Mouse (Mus musculus): ENCODE measurements at regions not wholly inside any gene's neighbourhood (a gene's known extent, or its start where the extent isn't known, plus 50 kb on each side); places are given as distances from the start of the nearest gene placed in this dataset.

DNA sequence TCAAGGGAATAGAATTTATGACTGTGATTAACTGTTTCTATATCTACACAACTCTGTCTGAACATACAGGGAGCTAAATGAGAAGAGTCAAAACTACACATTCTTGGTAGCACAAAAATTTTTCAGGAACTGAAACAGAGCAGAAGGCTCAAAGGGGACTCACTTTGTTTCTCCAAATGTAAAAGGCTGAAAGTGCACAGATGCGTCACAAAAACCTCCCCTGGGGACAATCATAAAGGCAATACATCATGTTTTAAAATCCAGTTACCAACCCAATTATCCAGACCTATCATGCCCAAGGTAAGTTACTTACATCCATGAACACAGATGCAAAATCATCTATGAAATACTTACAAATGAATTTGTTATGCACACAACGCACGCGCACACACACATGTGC lies 155.0 kb upstream of the Fndc3a start:
- DNase-seq (ENCODE audit: low spot score) (no peak), ATAC-seq (ENCODE audit: insufficient read depth, low FRiP score, low TSS enrichment) (no peak)
- Histone ChIP-seq H3K36me3 (ENCODE audit: control insufficient read depth, insufficient read depth, low read length) (no peaks in the 10 kb centered on the region), H3K4me1 (ENCODE audit: control insufficient read depth, insufficient read depth, low read length) (no peaks in the 10 kb centered on the region), H3K27ac (ENCODE audit: low read depth, low read length) (no peak overlapping the region), H3K4me3 (ENCODE audit: low read depth, low read length) (no peak overlapping the region), H3K9me3 (ENCODE audit: control insufficient read depth, low read length) (no peaks in the 10 kb centered on the region), H3K4me2 (ENCODE audit: low read depth) (no peak overlapping the region), H3K9ac (ENCODE audit: low read length) (no peak overlapping the region), H3K27me3 (ENCODE audit: control insufficient read depth, insufficient read depth, low read length) (no peaks in the 10 kb centered on the region)
- 89% methylated on average over 4 of the region's 4 CpGs for WGBS

DNA sequence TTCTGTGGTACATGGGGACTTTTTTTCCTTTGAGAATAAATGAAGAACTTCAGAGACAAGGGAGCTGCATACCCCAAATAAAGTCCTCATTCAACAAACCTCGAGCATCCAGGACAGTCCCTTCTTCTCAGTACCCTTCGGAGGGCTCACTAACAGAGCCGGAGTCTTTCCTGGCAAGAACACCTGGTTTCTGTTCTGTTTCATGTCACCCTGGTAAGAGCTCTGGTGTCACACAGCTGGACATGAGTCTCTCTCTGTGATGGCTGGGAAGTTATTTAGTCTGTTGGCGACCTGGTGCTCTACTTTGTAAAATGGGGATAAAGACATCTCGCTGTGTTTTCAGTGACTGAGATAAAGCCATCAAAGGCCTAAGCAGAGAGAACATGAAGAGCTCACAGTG lies 154.3 kb upstream of the Fndc3a start:
- no peak overlapping the region for H3K4me3 ChIP-seq (ENCODE audit: low read depth, low read length)
- no peaks in the 10 kb centered on the region for H3K4me1 ChIP-seq (ENCODE audit: control insufficient read depth, insufficient read depth, low read length)
- H3K27ac ChIP-seq (ENCODE audit: low read depth, low read length), result no peak overlapping the region
- no peaks in the 10 kb centered on the region for H3K9me3 ChIP-seq (ENCODE audit: control insufficient read depth, low read length)
- no peak overlapping the region for H3K9ac ChIP-seq (ENCODE audit: low read length)
- H3K27me3 ChIP-seq (ENCODE audit: control insufficient read depth, insufficient read depth, low read length), result no peaks in the 10 kb centered on the region
- DNase-seq (ENCODE audit: low spot score) (no peak), ATAC-seq (ENCODE audit: insufficient read depth, low FRiP score, low TSS enrichment) (no peak)
- no peaks in the 10 kb centered on the region for H3K36me3 ChIP-seq (ENCODE audit: control insufficient read depth, insufficient read depth, low read length)
- H3K4me2 ChIP-seq (ENCODE audit: low read depth), result no peak overlapping the region
- WGBS, result 84% methylated on average over 5 of the region's 5 CpGs

DNA sequence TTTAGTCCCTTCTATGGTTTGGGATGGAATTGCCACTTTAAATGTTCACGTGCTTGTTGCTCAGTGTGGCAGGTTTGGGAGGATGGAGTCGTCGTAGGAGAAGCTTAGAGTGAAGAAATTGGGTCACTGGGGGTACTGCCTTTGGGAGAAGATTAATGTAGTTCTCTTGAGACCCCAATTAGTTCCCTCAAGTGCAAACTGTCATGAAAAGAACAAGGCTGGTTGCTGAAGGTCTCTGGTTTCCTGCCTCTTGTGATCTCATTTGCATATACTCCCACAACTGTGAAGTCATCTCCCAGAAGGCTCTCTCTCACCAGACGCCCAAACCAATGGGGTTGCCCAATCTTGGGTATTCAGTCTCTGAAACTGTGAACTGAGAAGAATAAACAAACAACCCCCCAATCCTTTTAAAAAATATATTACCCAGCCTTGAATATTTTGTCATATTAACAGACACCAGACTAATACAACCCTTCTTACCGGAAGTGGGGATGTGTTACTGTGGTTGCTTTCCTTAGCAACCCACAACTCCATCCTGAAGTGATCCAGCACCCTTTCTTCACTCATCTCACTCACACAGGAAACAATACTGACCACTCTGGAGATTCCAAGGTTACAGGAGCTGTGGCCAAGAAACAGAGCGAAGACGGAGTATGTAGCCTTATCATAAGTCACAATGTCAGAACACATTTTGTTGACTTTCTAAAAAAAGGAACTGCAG lies 153.2 kb upstream of the Fndc3a start:
- ATAC-seq (ENCODE audit: insufficient read depth, low FRiP score, low TSS enrichment), result no peak
- H3K9ac ChIP-seq (ENCODE audit: low read length), result no peak overlapping the region
- H3K36me3 ChIP-seq (ENCODE audit: control insufficient read depth, insufficient read depth, low read length), result no peaks in the 10 kb centered on the region

DNA sequence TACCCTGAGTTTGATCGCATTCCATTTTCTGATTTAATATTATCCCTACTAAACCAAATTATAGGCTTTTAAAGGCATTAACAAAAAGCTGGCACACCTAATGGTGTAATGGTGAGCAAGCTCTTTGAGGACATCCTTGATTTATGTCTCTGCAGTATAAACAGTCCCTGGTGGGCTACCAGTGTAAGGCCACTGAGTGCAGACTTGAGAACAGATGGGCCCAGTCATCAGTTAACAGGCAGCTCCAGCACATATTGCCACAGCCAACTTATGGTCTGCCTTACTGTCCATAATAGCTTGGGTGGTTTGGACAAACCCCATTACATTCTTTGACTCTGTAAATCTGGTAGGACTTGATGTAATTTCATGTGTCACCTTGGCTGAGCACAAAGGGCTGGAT lies 144.4 kb upstream of the Fndc3a start:
- no peaks in the 10 kb centered on the region for H3K27me3 ChIP-seq (ENCODE audit: control insufficient read depth, insufficient read depth, low read length)
- no peak overlapping the region for H3K9ac ChIP-seq (ENCODE audit: low read length)
- no peaks in the 10 kb centered on the region for H3K36me3 ChIP-seq (ENCODE audit: control insufficient read depth, insufficient read depth, low read length)
- H3K4me1 ChIP-seq (ENCODE audit: control insufficient read depth, insufficient read depth, low read length), result no peaks in the 10 kb centered on the region
- no peak overlapping the region for H3K27ac ChIP-seq (ENCODE audit: low read depth, low read length)
- ATAC-seq (ENCODE audit: insufficient read depth, low FRiP score, low TSS enrichment) (no peak; the same call in 1 of the 2 replicates), DNase-seq (ENCODE audit: low spot score) (no peak)
- no peak overlapping the region for H3K4me3 ChIP-seq (ENCODE audit: low read depth, low read length)
- no peak overlapping the region for H3K4me2 ChIP-seq (ENCODE audit: low read depth)
- H3K9me3 ChIP-seq (ENCODE audit: control insufficient read depth, low read length), result no peaks in the 10 kb centered on the region
- 87% methylated on average over 1 of the region's 1 CpGs for WGBS

More for the DNA sequence above, 153.2 kb upstream of the Fndc3a start:
- Histone ChIP-seq H3K27me3 (ENCODE audit: control insufficient read depth, insufficient read depth, low read length) (no peaks in the 10 kb centered on the region), H3K9me3 (ENCODE audit: control insufficient read depth, low read length) (no peaks in the 10 kb centered on the region), H3K27ac (ENCODE audit: low read depth, low read length) (no peak overlapping the region), H3K4me3 (ENCODE audit: low read depth, low read length) (no peak overlapping the region), H3K4me2 (ENCODE audit: low read depth) (no peak overlapping the region), H3K4me1 (ENCODE audit: control insufficient read depth, insufficient read depth, low read length) (no peaks in the 10 kb centered on the region)
- no peak for DNase-seq (ENCODE audit: low spot score)
- WGBS, result 84% methylated on average over 7 of the region's 7 CpGs

DNA sequence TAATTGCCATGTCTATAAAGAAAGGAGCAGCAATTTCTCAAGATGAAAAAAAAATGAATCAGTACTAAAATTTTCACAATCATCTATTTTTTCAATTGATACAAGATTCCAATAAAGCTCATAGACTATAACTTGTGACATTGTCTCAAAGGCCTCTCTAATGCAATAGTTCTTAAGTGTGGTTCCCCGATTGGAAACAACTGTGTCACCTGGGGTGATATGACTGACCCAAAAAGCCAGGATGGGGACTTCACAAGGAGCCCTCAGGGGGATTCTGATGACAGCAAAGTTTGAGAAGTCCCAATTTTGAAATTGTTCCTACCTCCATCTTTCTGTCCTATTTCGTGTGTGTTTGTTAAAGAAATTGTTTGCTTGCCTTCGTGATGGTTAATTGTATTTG lies 143.3 kb upstream of the Fndc3a start:
- Histone ChIP-seq H3K36me3 (ENCODE audit: control insufficient read depth, insufficient read depth, low read length) (no peaks in the 10 kb centered on the region), H3K4me1 (ENCODE audit: control insufficient read depth, insufficient read depth, low read length) (no peaks in the 10 kb centered on the region), H3K27ac (ENCODE audit: low read depth, low read length) (no peak overlapping the region), H3K4me2 (ENCODE audit: low read depth) (no peak overlapping the region), H3K4me3 (ENCODE audit: low read depth, low read length) (no peak overlapping the region), H3K27me3 (ENCODE audit: control insufficient read depth, insufficient read depth, low read length) (no peaks in the 10 kb centered on the region), H3K9me3 (ENCODE audit: control insufficient read depth, low read length) (no peaks in the 10 kb centered on the region), H3K9ac (ENCODE audit: low read length) (no peak overlapping the region)
- 87% methylated on average over 3 of the region's 3 CpGs for WGBS
- DNase-seq (ENCODE audit: low spot score), result no peak
- ATAC-seq (ENCODE audit: insufficient read depth, low FRiP score, low TSS enrichment), result no peak

DNA sequence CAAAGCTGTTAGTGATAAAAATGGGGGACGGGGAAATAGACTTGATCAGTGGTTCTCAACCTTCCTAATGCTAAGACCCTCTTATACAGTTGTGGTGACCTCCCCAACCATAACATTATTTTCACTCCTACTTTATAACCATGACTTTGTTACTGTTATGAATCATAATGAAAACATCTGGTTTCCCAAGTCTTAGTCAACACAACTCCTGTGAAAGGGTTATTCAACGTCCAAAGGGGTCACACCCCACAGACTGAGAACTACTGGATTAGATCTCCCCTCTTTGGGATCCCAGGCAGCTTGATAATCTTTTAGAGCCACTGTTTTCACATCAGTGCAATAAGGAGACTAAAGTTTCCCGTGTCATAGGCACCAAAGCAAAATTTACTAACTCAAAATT lies 141.1 kb upstream of the Fndc3a start:
- WGBS, result 84% methylated on average over 3 of the region's 3 CpGs
- no peaks in the 10 kb centered on the region for H3K9me3 ChIP-seq (ENCODE audit: control insufficient read depth, low read length)

DNA sequence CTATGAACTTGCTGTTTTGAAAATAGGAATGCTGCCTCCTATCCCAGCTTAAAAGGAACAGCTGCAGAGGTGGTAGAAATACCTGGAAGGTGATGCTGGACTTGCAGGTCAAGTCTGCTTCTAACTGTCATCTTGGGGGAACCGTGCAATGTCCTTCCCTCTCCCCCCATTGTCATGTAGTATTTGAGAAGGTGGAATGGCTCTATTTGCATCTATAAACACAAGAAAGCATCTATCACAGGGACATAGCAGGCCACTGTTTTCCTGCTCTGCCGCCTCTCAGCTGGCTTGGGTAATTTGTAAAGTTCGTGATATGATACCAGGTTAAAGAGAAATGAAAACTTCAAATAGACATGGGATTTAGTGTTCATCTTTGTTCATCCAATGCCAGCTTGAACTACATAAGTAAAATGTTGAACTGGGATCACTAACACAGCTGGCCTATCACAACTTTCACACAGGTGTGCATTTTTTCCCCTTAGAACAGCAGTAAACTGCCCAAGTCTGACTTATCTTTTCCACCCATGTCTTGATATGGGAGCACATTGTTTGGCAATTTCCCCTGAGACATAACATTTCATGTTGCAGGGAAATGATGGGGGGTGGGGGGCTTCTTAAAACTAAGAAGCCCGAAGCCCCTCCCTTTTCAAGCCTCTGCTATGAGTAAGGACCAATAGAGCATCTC lies 138.6 kb upstream of the Fndc3a start:
- no peaks in the 10 kb centered on the region for H3K36me3 ChIP-seq (ENCODE audit: control insufficient read depth, insufficient read depth, low read length)
- 80% methylated on average over 4 of the region's 4 CpGs for WGBS
- no peak overlapping the region for H3K9ac ChIP-seq (ENCODE audit: low read length)

More for the DNA sequence above, 141.1 kb upstream of the Fndc3a start:
- no peak overlapping the region for H3K27ac ChIP-seq (ENCODE audit: low read depth, low read length)
- H3K27me3 ChIP-seq (ENCODE audit: control insufficient read depth, insufficient read depth, low read length), result no peaks in the 10 kb centered on the region
- H3K4me3 ChIP-seq (ENCODE audit: low read depth, low read length), result no peak overlapping the region
- H3K4me1 ChIP-seq (ENCODE audit: control insufficient read depth, insufficient read depth, low read length), result no peaks in the 10 kb centered on the region
- H3K4me2 ChIP-seq (ENCODE audit: low read depth), result no peak overlapping the region
- no peak for ATAC-seq (ENCODE audit: insufficient read depth, low FRiP score, low TSS enrichment)
- H3K36me3 ChIP-seq (ENCODE audit: control insufficient read depth, insufficient read depth, low read length), result no peaks in the 10 kb centered on the region
- DNase-seq (ENCODE audit: low spot score), result no peak
- H3K9ac ChIP-seq (ENCODE audit: low read length), result no peak overlapping the region

DNA sequence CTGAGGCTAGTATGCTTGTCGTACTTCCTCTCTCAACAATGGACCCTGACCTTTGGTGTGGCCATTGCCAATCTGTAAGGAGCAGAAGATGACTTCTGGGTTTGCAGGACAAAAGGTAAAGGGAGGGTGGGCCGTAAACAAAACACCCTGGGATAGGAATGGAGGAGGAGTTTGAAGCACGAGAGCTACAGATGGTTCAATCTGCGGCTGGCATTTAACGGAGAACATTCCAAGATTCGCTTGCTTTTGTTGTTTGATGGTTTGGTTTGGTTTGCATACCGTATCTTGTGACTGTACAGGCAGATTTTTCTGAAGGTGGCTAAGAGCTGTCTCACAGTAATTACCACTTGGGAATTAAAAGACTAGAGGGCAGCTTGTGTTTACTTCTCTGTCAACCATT lies 137.7 kb upstream of the Fndc3a start:
- Histone ChIP-seq H3K27me3 (ENCODE audit: control insufficient read depth, insufficient read depth, low read length) (no peaks in the 10 kb centered on the region), H3K4me2 (ENCODE audit: low read depth) (no peak overlapping the region), H3K4me1 (ENCODE audit: control insufficient read depth, insufficient read depth, low read length) (no peaks in the 10 kb centered on the region), H3K4me3 (ENCODE audit: low read depth, low read length) (no peak overlapping the region), H3K27ac (ENCODE audit: low read depth, low read length) (no peak overlapping the region), H3K36me3 (ENCODE audit: control insufficient read depth, insufficient read depth, low read length) (no peaks in the 10 kb centered on the region), H3K9me3 (ENCODE audit: control insufficient read depth, low read length) (no peaks in the 10 kb centered on the region), H3K9ac (ENCODE audit: low read length) (no peak overlapping the region)
- 59% methylated on average over 7 of the region's 7 CpGs for WGBS
- DNase-seq (ENCODE audit: low spot score) (no peak), ATAC-seq (ENCODE audit: insufficient read depth, low FRiP score, low TSS enrichment) (no peak)

More for the DNA sequence above, 138.6 kb upstream of the Fndc3a start:
- Histone ChIP-seq H3K27me3 (ENCODE audit: control insufficient read depth, insufficient read depth, low read length) (no peaks in the 10 kb centered on the region), H3K4me1 (ENCODE audit: control insufficient read depth, insufficient read depth, low read length) (no peaks in the 10 kb centered on the region), H3K4me2 (ENCODE audit: low read depth) (no peak overlapping the region), H3K27ac (ENCODE audit: low read depth, low read length) (no peak overlapping the region), H3K9me3 (ENCODE audit: control insufficient read depth, low read length) (no peaks in the 10 kb centered on the region), H3K4me3 (ENCODE audit: low read depth, low read length) (no peak overlapping the region)
- ATAC-seq (ENCODE audit: insufficient read depth, low FRiP score, low TSS enrichment), result no peak
- DNase-seq (ENCODE audit: low spot score), result no peak

All from neural tube, embryonic 11.5 days (tissue).